Mouse (Mus musculus) ovary, adult 18-20 months (tissue): ENCODE results near the gene Fuca1.
"Not testable (repeated sequence)": the region's sequence is repeated elsewhere in the genome, so short reads cannot be mapped to it uniquely, and the experiment has no call there.

Source experiments
- DNase-seq: peaks from one replicate; pipeline ENCODE4 v3.0.0; 2022; ENCODE audit warnings: low spot score, mixed read lengths

Gene Fuca1

GRCm38 (mm10) chr4:135954241-135954640 is 33.7 kb downstream of the Fuca1 start:
- no peak for DNase-seq

- DNase-seq, result no peak
These were observed 35.4 kb downstream of the Fuca1 start for GRCm38 (mm10) chr4:135955886-135956285.

GRCm38 (mm10) chr4:135958354-135958753 is 37.8 kb downstream of the Fuca1 start:
- no peak for DNase-seq

- DNase-seq, result no peak
These were observed 40.2 kb downstream of the Fuca1 start for GRCm38 (mm10) chr4:135960717-135961116.

- DNase-seq, result no peak
These were observed 41.2 kb downstream of the Fuca1 start for GRCm38 (mm10) chr4:135961709-135962108.

GRCm38 (mm10) chr4:135962198-135962597 is 41.7 kb downstream of the Fuca1 start:
- DNase-seq, result no peak

- no peak for DNase-seq
These were observed 42.4 kb downstream of the Fuca1 start for GRCm38 (mm10) chr4:135962946-135963345.

GRCm38 (mm10) chr4:135963457-135964193 is 43.1 kb downstream of the Fuca1 start, which contains the start of gene Gale:
Gene Gale (plus strand): TSS chr4:135963727.
- DNase-seq, result peak; percentile 92

- peak; percentile 59 for DNase-seq
These were observed 43.9 kb downstream of the Fuca1 start for GRCm38 (mm10) chr4:135964426-135964825.

GRCm38 (mm10) chr4:135965113-135965512 is 44.6 kb downstream of the Fuca1 start:
- no peak for DNase-seq

- no peak for DNase-seq
These were observed 45.7 kb downstream of the Fuca1 start for GRCm38 (mm10) chr4:135966283-135966682.

GRCm38 (mm10) chr4:135967086-135967760 is 46.7 kb downstream of the Fuca1 start:
- no peak for DNase-seq

- no peak for DNase-seq
These were observed 47.8 kb downstream of the Fuca1 start for GRCm38 (mm10) chr4:135968271-135968869.

- DNase-seq, result no peak
These were observed 48.7 kb downstream of the Fuca1 start for GRCm38 (mm10) chr4:135969070-135969750.

GRCm38 (mm10) chr4:135970585-135970984 is 50.0 kb downstream of the Fuca1 start:
- no peak for DNase-seq

GRCm38 (mm10) chr4:135971805-135972555 is 51.4 kb downstream of the Fuca1 start:
- DNase-seq, result no peak

GRCm38 (mm10) chr4:135972556-135972906 is 52.0 kb downstream of the Fuca1 start, which contains the start of gene Lypla2:
Gene Lypla2 (minus strand): TSS chr4:135972626.
- DNase-seq, result peak; percentile 81

GRCm38 (mm10) chr4:135972911-135973811 is 52.6 kb downstream of the Fuca1 start:
- DNase-seq, result no peak

GRCm38 (mm10) chr4:135976146-135976545 is 55.6 kb downstream of the Fuca1 start:
- DNase-seq, result no peak

- DNase-seq, result not testable (repeated sequence)
These were observed 59.7 kb downstream of the Fuca1 start for GRCm38 (mm10) chr4:135980223-135980622.
